Mouse (Mus musculus) CH12.LX (cell line): ENCODE data around the gene Irf2. TPM values are rescaled to one million over a fixed set of nuclear protein-coding genes. Genes with fewer than 3 reads are reported as not detected.

Experiments
- DNase-seq: peaks from one replicate; pipeline ENCODE4 v3.0.0-alpha.2; 2013; ENCODE audit errors: extremely low read depth
- H3K27ac ChIP-seq: 2 replicates; pipeline ENCODE4 v1.5.1; 2012; ENCODE audit warnings: low read depth, mild to moderate bottlenecking, control low read depth, moderate library complexity; ENCODE audit not compliant: insufficient read depth
- H3K27me3 ChIP-seq: replicated peaks from 2 replicates; pipeline ENCODE3; 2012; ENCODE audit warnings: inconsistent platforms
- H3K36me3 ChIP-seq, 2 experiments: replicated peaks in 1 of 2; 2 replicates each; pipeline versions ENCODE3 to v1.6.1; 2012; ENCODE audit warnings: inconsistent platforms in 1 of 2, low read length in 1 of 2, mild to moderate bottlenecking in 1 of 2, mixed read lengths in 1 of 2, moderate library complexity in 1 of 2; ENCODE audit not compliant: control insufficient read depth in 1 of 2, insufficient read depth in 1 of 2
- H3K4me1 ChIP-seq, 2 experiments: 2 replicates each; pipeline ENCODE4 v1.6.1; 2012; ENCODE audit warnings: inconsistent platforms in 1 of 2, moderate library complexity in 1 of 2; ENCODE audit not compliant: insufficient read depth in 2 of 2, control insufficient read depth in 1 of 2
- H3K4me2 ChIP-seq: 2 replicates; pipeline ENCODE4 v1.6.1; 2012; ENCODE audit warnings: low read depth, mild to moderate bottlenecking, control low read depth; ENCODE audit not compliant: poor library complexity, insufficient read depth, severe bottlenecking
- H3K4me3 ChIP-seq, 3 experiments: fragments of 150-350 bp in 1 of 3; sonication (generic) in 1 of 3; replicated peaks in 1 of 3; 2 replicates each; pipeline versions ENCODE3 to v1.5.1; 2011 to 2012; ENCODE audit warnings: low read depth in 2 of 3, low read length in 2 of 3, mild to moderate bottlenecking in 2 of 3, moderate library complexity in 2 of 3, control low read depth in 1 of 3, improper control_type of control experiment in 1 of 3, inconsistent platforms in 1 of 3, mixed read lengths in 1 of 3; ENCODE audit not compliant: poor library complexity in 1 of 3
- H3K79me2 ChIP-seq: replicated peaks from 2 replicates; pipeline ENCODE4 v1.6.1; 2012; ENCODE audit warnings: mild to moderate bottlenecking, moderate library complexity; ENCODE audit not compliant: control insufficient read depth, poor library complexity, insufficient read depth, severe bottlenecking; ENCODE audit errors: extremely low read depth
- H3K9ac ChIP-seq: 2 replicates; pipeline ENCODE4 v1.6.1; 2012; ENCODE audit warnings: low read depth, mild to moderate bottlenecking, control low read depth, moderate library complexity; ENCODE audit not compliant: insufficient read depth
- H3K9me3 ChIP-seq: replicated peaks from 2 replicates; pipeline ENCODE3; 2012; ENCODE audit warnings: low read length, inconsistent platforms, mixed read lengths
- CHD2 ChIP-seq: IDR thresholded peaks from 2 replicates; pipeline ENCODE4 v1.6.1; 2011; ENCODE audit warnings: low read length, improper control_type of control experiment
- CTCF ChIP-seq, 2 experiments: IDR thresholded peaks in 1 of 2; conservative IDR thresholded peaks in 1 of 2; 2 replicates each; pipeline ENCODE4 v1.5.1; 2011 to 2012; ENCODE audit warnings: low read depth in 2 of 2, low read length in 2 of 2, improper control_type of control experiment in 1 of 2, inconsistent platforms in 1 of 2, mild to moderate bottlenecking in 1 of 2, moderate library complexity in 1 of 2
- ELF1 ChIP-seq: IDR thresholded peaks from 2 replicates; pipeline ENCODE4 v1.6.1; 2014; ENCODE audit warnings: low read depth, mild to moderate bottlenecking, inconsistent platforms, low read length, improper control_type of control experiment
- EP300 ChIP-seq: IDR thresholded peaks from 2 replicates; pipeline ENCODE4 v1.6.1; 2011; ENCODE audit warnings: low read length, improper control_type of control experiment
- ETS1 ChIP-seq: conservative IDR thresholded peaks from 2 replicates; pipeline ENCODE4 v1.6.1; 2012; ENCODE audit warnings: low read depth, mild to moderate bottlenecking, inconsistent platforms, low read length, improper control_type of control experiment, moderate library complexity
- GABPA ChIP-seq: IDR thresholded peaks from 2 replicates; pipeline ENCODE4 v1.6.1; 2012; ENCODE audit warnings: low read depth, low read length, improper control_type of control experiment, inconsistent platforms; ENCODE audit not compliant: insufficient replicate concordance
- HCFC1 ChIP-seq: IDR thresholded peaks from 2 replicates; pipeline ENCODE4 v1.6.1; 2012; ENCODE audit warnings: low read depth, mild to moderate bottlenecking, inconsistent platforms, low read length, improper control_type of control experiment
- IRF4 ChIP-seq: IDR thresholded peaks from 2 replicates; pipeline ENCODE4 v1.6.1; 2014; ENCODE audit warnings: low read depth, mild to moderate bottlenecking, inconsistent platforms, low read length, improper control_type of control experiment
- JUN ChIP-seq: IDR thresholded peaks from 2 replicates; pipeline ENCODE4 v1.6.1; 2011; ENCODE audit warnings: low read depth, mild to moderate bottlenecking, low read length, improper control_type of control experiment, moderate library complexity; ENCODE audit not compliant: insufficient read depth
- KAT2A ChIP-seq: IDR thresholded peaks from 2 replicates; pipeline ENCODE4 v1.6.1; 2012; ENCODE audit warnings: low read length, improper control_type of control experiment, inconsistent platforms; ENCODE audit not compliant: insufficient replicate concordance
- MAFK ChIP-seq: IDR thresholded peaks from 2 replicates; pipeline ENCODE4 v1.6.1; 2011; ENCODE audit warnings: low read length, improper control_type of control experiment; ENCODE audit not compliant: insufficient replicate concordance
- MAX ChIP-seq: IDR thresholded peaks from 2 replicates; pipeline ENCODE4 v1.6.1; 2011; ENCODE audit warnings: low read length, improper control_type of control experiment
- MAZ ChIP-seq: IDR thresholded peaks from 2 replicates; pipeline ENCODE4 v1.6.1; 2012; ENCODE audit warnings: low read depth, mild to moderate bottlenecking, inconsistent platforms, low read length, improper control_type of control experiment, moderate library complexity
- NRF1 ChIP-seq: IDR thresholded peaks from 2 replicates; pipeline ENCODE4 v1.6.1; 2014; ENCODE audit warnings: low read depth, mild to moderate bottlenecking, inconsistent platforms, low read length, improper control_type of control experiment, moderate library complexity
- POLR2A ChIP-seq: IDR thresholded peaks from 2 replicates; pipeline ENCODE4 v1.6.1; 2011; ENCODE audit warnings: low read depth, mild to moderate bottlenecking, improper control_type of control experiment, low read length
- POLR2AphosphoS2 ChIP-seq: IDR thresholded peaks from 2 replicates; pipeline ENCODE4 v1.6.1; 2011; ENCODE audit warnings: low read depth, low read length, improper control_type of control experiment
- RAD21 ChIP-seq: IDR thresholded peaks from 2 replicates; pipeline ENCODE4 v1.6.1; 2011; ENCODE audit warnings: low read depth, mild to moderate bottlenecking, low read length, improper control_type of control experiment, moderate library complexity
- RCOR1 ChIP-seq: conservative IDR thresholded peaks from 2 replicates; pipeline ENCODE4 v1.6.1; 2012; ENCODE audit warnings: low read depth, mild to moderate bottlenecking, inconsistent platforms, low read length, improper control_type of control experiment
- SIN3A ChIP-seq: IDR thresholded peaks from 2 replicates; pipeline ENCODE4 v1.6.1; 2012; ENCODE audit warnings: low read length, improper control_type of control experiment, inconsistent platforms
- SMC3 ChIP-seq: IDR thresholded peaks from 2 replicates; pipeline ENCODE4 v1.6.1; 2011; ENCODE audit warnings: low read depth, low read length, improper control_type of control experiment
- UBTF ChIP-seq: IDR thresholded peaks from 2 replicates; pipeline ENCODE4 v1.6.1; 2012; ENCODE audit warnings: low read depth, mild to moderate bottlenecking, inconsistent platforms, low read length, improper control_type of control experiment, moderate library complexity
- USF1 ChIP-seq: IDR thresholded peaks from 2 replicates; pipeline ENCODE4 v1.6.1; 2014; ENCODE audit warnings: low read depth, mild to moderate bottlenecking, inconsistent platforms, low read length, improper control_type of control experiment
- ZC3H11A ChIP-seq: IDR thresholded peaks from 2 replicates; pipeline ENCODE4 v1.6.1; 2012; ENCODE audit warnings: low read depth, mild to moderate bottlenecking, inconsistent platforms, low read length, improper control_type of control experiment
- ZKSCAN1 ChIP-seq: IDR thresholded peaks from 2 replicates; pipeline ENCODE4 v1.6.1; 2012; ENCODE audit warnings: low read depth, inconsistent platforms, low read length, improper control_type of control experiment, borderline replicate concordance
- ZMIZ1 ChIP-seq: IDR thresholded peaks from 2 replicates; pipeline ENCODE4 v1.6.1; 2012; ENCODE audit warnings: low read depth, mild to moderate bottlenecking, inconsistent platforms, low read length, improper control_type of control experiment
- ZNF384 ChIP-seq: IDR thresholded peaks from 2 replicates; pipeline ENCODE4 v1.6.1; 2012; ENCODE audit warnings: low read depth, low read length, improper control_type of control experiment, inconsistent platforms
- dilution Hi-C: fragments of 300-500 bp; cut with MboI; formaldehyde crosslinking; loops from 2 replicates; pipeline ENCODE4 v1.14.3; 2020; ENCODE audit warnings: low sequenced_read_pairs; ENCODE audit not compliant: extremely low pct_unique_long_range_greater_than_20kb, extremely low pct_ligation_motif_present
- in situ Hi-C: fragments of 300-500 bp; cut with MboI; formaldehyde crosslinking; loops from 3 replicates; pipeline ENCODE4 v1.14.3; 2019; ENCODE audit warnings: low sequenced_read_pairs, low pct_ligation_motif_present, low pct_unique_long_range_greater_than_20kb, mixed read lengths
- polyA plus RNA-seq: library from polyadenylated mRNA; unstranded; fragments of >175 nt; gene quantifications from 2 replicates; pipeline ENCODE4 v1.2.1, GENCODE M21; 2012; ENCODE audit warnings: low read depth; ENCODE audit not compliant: insufficient read length
- total RNA-seq, 2 experiments: library from RNA; depleted of rRNA; stranded (reverse); fragments of 300-350 nt in 1 of 2; fragments of >200 nt in 1 of 2; gene quantifications; 2 replicates each; pipeline ENCODE4 v1.2.3; 2012 to 2014

Irf2 gene
- total and polyA plus RNA-seq, 3 experiments, result 7.1 to 37.4 (median 10.2) TPM

- dilution Hi-C loops (no loop called here), in situ Hi-C loops (no loop called here)
- Histone ChIP-seq H3K79me2 (peaks cover 64% of the 10 kb centered on the region), H3K4me3 (no peak overlapping the region), H3K9ac (no peak overlapping the region), H3K27me3 (no peaks in the 10 kb centered on the region), H3K4me1 (peaks cover 12 to 57% of the 10 kb centered on the region in 2 experiments), H3K9me3 (no peaks in the 10 kb centered on the region), H3K36me3 (peaks cover 13 to 75% of the 10 kb centered on the region in 2 experiments), H3K4me2 (no peak overlapping the region), H3K27ac (no peak overlapping the region)
- no peak for TF ChIP-seq ZNF384
- TF ChIP-seq SIN3A, result no peak
- TF ChIP-seq JUN, result no peak
- no peak for TF ChIP-seq ZC3H11A
- TF ChIP-seq NRF1, result no peak
- TF ChIP-seq ETS1, result no peak
- TF ChIP-seq ZMIZ1, result no peak
- TF ChIP-seq IRF4, result no peak
- no peak for TF ChIP-seq POLR2A
- TF ChIP-seq CTCF (conservative IDR thresholded peaks at IDR 0.05 in 1 of 2, IDR thresholded peaks at IDR 0.05 in 1 of 2; ENCODE audit: low read depth in 2 of 2, low read length in 2 of 2), result no peak
- no peak for TF ChIP-seq USF1
- no peak for TF ChIP-seq MAX
- TF ChIP-seq CHD2, result no peak
- no peak for TF ChIP-seq UBTF
- TF ChIP-seq RCOR1, result no peak
- TF ChIP-seq RAD21, result no peak
- no peak for TF ChIP-seq ELF1
- DNase-seq, result no peak
Measured at GRCm38 (mm10) chr8:46760701-46761100, 21.2 kb downstream of the Irf2 start.

GRCm38 (mm10) chr8:46761454-46761853 lies 21.9 kb downstream of the Irf2 start:
- no peak overlapping the region for H3K4me3 ChIP-seq
- no peak for DNase-seq
- H3K27me3 ChIP-seq, result no peaks in the 10 kb centered on the region
- H3K9ac ChIP-seq, result no peak overlapping the region
- no peak for TF ChIP-seq POLR2A
- no peak for TF ChIP-seq GABPA
- no peak for TF ChIP-seq MAFK
- TF ChIP-seq ZKSCAN1, result no peak
- TF ChIP-seq ETS1, result no peak
- no peak for TF ChIP-seq ZC3H11A
- TF ChIP-seq SMC3, result no peak
- no peak for TF ChIP-seq MAZ
- TF ChIP-seq KAT2A, result no peak
- TF ChIP-seq HCFC1, result no peak
- TF ChIP-seq POLR2AphosphoS2, result no peak
- no peak for TF ChIP-seq EP300
- TF ChIP-seq, all 38 proteins: peak for 0
- Histone ChIP-seq H3K27ac (no peak overlapping the region), H3K79me2 (peaks cover 60% of the 10 kb centered on the region), H3K36me3 (peaks cover 13 to 73% of the 10 kb centered on the region in 2 experiments), H3K9me3 (no peaks in the 10 kb centered on the region), H3K4me1 (peaks cover 12 to 55% of the 10 kb centered on the region in 2 experiments), H3K4me2 (no peak overlapping the region)
- dilution Hi-C loops, result no loop called here
- in situ Hi-C loops, result no loop called here
